Mouse (Mus musculus) lung, postnatal 0 days (tissue): Measurements from ENCODE around the gene Dcst2.

Source experiments
- CTCF ChIP-seq: IDR thresholded peaks from 2 replicates; pipeline ENCODE4 v1.5.1; 2016; ENCODE audit warnings: antibody characterized with exemption, mild to moderate bottlenecking
- EP300 ChIP-seq: IDR thresholded peaks from 2 replicates; pipeline ENCODE4 v1.6.1; 2016; ENCODE audit warnings: antibody characterized with exemption, mild to moderate bottlenecking, control low read depth

GRCm38 (mm10) chr3:89346815-89347540 lies 14.8 kb upstream of the Dcst2 start:
- no peak for TF ChIP-seq CTCF
- TF ChIP-seq EP300, result no peak
